Mouse (Mus musculus): ENCODE results near the gene Hfe. TPM values are rescaled to one million over a fixed set of nuclear protein-coding genes. Genes with fewer than 3 reads are reported as not detected.

The Hfe gene
- total and polyA plus RNA-seq, 3 experiments = 0.08 to 1.0 (median 0.39) TPM

DNA sequence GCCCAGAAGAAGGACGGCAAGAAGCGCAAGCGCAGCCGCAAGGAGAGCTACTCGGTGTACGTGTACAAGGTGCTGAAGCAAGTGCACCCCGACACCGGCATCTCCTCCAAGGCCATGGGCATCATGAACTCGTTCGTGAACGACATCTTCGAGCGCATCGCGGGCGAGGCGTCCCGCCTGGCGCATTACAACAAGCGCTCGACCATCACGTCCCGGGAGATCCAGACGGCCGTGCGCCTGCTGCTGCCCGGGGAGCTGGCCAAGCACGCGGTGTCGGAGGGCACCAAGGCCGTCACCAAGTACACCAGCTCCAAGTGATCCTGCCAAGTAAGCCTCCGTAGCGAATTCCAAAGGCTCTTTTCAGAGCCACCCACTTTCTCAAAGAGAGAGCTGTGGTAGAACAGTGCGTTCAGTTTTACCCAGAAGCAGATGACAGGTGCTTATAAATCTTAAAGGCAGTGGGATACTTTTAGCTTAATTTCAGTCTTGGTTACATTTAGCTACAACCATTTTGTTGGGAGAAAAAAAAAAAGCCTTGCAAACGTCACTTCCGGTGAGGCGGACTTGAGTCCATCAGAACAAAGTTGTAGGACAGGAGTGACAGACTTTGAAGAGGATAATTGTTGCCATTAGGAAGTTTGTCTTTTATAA, 26.2 kb downstream of the Hfe start (continued):
- TF ChIP-seq HCFC1 (IDR thresholded peaks at IDR 0.05; ENCODE audit: low read depth, low read length) = peak; percentile 56

- Histone ChIP-seq H3K9me3 (replicated peaks; ENCODE audit: low read length) (no peaks in the 10 kb centered on the region), H3K27ac (ENCODE audit: insufficient read depth, low read depth) (peak within 1 kb of the TSS; percentile 99), H3K27me3 (replicated peaks) (no peaks in the 10 kb centered on the region), H3K9ac (ENCODE audit: insufficient read depth, low read depth) (peak within 1 kb of the TSS; percentile 91), H3K4me2 (ENCODE audit: insufficient read depth, low read depth, poor library complexity, severe bottlenecking) (peak within 1 kb of the TSS; percentile 97), H3K36me3 (replicated peaks in 1 of 2; ENCODE audit: control insufficient read depth in 1 of 2, insufficient read depth in 1 of 2, low read length in 1 of 2) (no peaks in the 10 kb centered on the region), H3K79me2 (replicated peaks; ENCODE audit: control insufficient read depth, extremely low read depth, insufficient read depth, poor library complexity, severe bottlenecking) (no peaks in the 10 kb centered on the region), H3K4me3 (replicated peaks in 1 of 3; ENCODE audit: low read depth in 2 of 3, low read length in 2 of 3, poor library complexity in 1 of 3) (peak within 1 kb of the TSS; percentile 39 to 66 (median 47)), H3K4me1 (ENCODE audit: control insufficient read depth in 1 of 2, insufficient read depth in 2 of 2) (peaks cover 7 to 32% of the 10 kb centered on the region in 2 experiments; a peak in 3 of 4 replicates)
- in situ Hi-C loops (cut with MboI; ENCODE audit: low pct_ligation_motif_present, low pct_unique_long_range_greater_than_20kb, low sequenced_read_pairs) = loop anchor here (10.0 kb wide), 1 partner anchor 49 kb away; no protein-coding TSS in a partner anchor
- dilution Hi-C loops (cut with MboI; ENCODE audit: extremely low pct_ligation_motif_present, extremely low pct_unique_long_range_greater_than_20kb, low sequenced_read_pairs) = no loop called here
- DNase-seq (ENCODE audit: extremely low read depth) = peak; percentile 99
- TF ChIP-seq CHD2 (IDR thresholded peaks at IDR 0.05; ENCODE audit: low read length) (peak; percentile 98), TCF12 (IDR thresholded peaks at IDR 0.05; ENCODE audit: low read depth, low read length) (peak; percentile 99), USF1 (IDR thresholded peaks at IDR 0.05; ENCODE audit: low read depth, low read length) (no peak), RAD21 (IDR thresholded peaks at IDR 0.05; ENCODE audit: low read depth, low read length) (no peak), POLR2A (IDR thresholded peaks at IDR 0.05; ENCODE audit: low read depth, low read length) (peak; percentile 77), ZMIZ1 (IDR thresholded peaks at IDR 0.05; ENCODE audit: low read depth, low read length) (peak; percentile 98), ZKSCAN1 (IDR thresholded peaks at IDR 0.05; ENCODE audit: borderline replicate concordance, low read depth, low read length) (no peak), KAT2A (IDR thresholded peaks at IDR 0.05; ENCODE audit: insufficient replicate concordance, low read length) (no peak), CTCF (conservative IDR thresholded peaks at IDR 0.05 in 1 of 2, IDR thresholded peaks at IDR 0.05 in 1 of 2; ENCODE audit: low read depth in 2 of 2, low read length in 2 of 2) (no peak), JUND (conservative IDR thresholded peaks at IDR 0.05; ENCODE audit: low read depth, low read length) (peak; percentile 76; the same call in 1 of the 2 replicates), PAX5 (IDR thresholded peaks at IDR 0.05; ENCODE audit: low read length) (no peak), ELF1 (IDR thresholded peaks at IDR 0.05; ENCODE audit: low read depth, low read length) (peak; percentile 79), JUN (IDR thresholded peaks at IDR 0.05; ENCODE audit: insufficient read depth, low read depth, low read length) (no peak; the same call in 1 of the 2 replicates), BHLHE40 (IDR thresholded peaks at IDR 0.05; ENCODE audit: low read depth, low read length) (0 out of 2 replicates have a peak, but pooled peaks have one; percentile 18), HCFC1 (IDR thresholded peaks at IDR 0.05; ENCODE audit: low read depth, low read length) (peak; percentile 71), MAX (IDR thresholded peaks at IDR 0.05; ENCODE audit: low read length) (no peak), MAZ (IDR thresholded peaks at IDR 0.05; ENCODE audit: low read depth, low read length) (no peak), ZC3H11A (IDR thresholded peaks at IDR 0.05; ENCODE audit: low read depth, low read length) (no peak), TBP (conservative IDR thresholded peaks at IDR 0.05; ENCODE audit: low read depth, low read length) (peak; percentile 99), MEF2A (IDR thresholded peaks at IDR 0.05; ENCODE audit: borderline replicate concordance, low read depth, low read length) (peak; percentile 84), MXI1 (IDR thresholded peaks at IDR 0.05; ENCODE audit: low read depth, low read length) (peak; percentile 93), MAFK (IDR thresholded peaks at IDR 0.05; ENCODE audit: insufficient replicate concordance, low read length) (no peak), ETS1 (conservative IDR thresholded peaks at IDR 0.05; ENCODE audit: low read depth, low read length) (peak; percentile 52; the same call in 1 of the 2 replicates), POLR2AphosphoS2 (IDR thresholded peaks at IDR 0.05; ENCODE audit: low read depth, low read length) (no peak; the same call in 1 of the 2 replicates), IRF4 (IDR thresholded peaks at IDR 0.05; ENCODE audit: low read depth, low read length) (no peak), E2F4 (IDR thresholded peaks at IDR 0.05; ENCODE audit: insufficient replicate concordance, low read depth, low read length) (no peak), SIN3A (IDR thresholded peaks at IDR 0.05; ENCODE audit: low read length) (peak; percentile 90), NELFE (IDR thresholded peaks at IDR 0.05; ENCODE audit: low read depth, low read length) (peak; percentile 94), UBTF (IDR thresholded peaks at IDR 0.05; ENCODE audit: low read depth, low read length) (peak; percentile 73; the same call in 1 of the 2 replicates), MYC (IDR thresholded peaks at IDR 0.05; ENCODE audit: low read depth, low read length) (0 out of 2 replicates have a peak, but pooled peaks have one; percentile 37), NRF1 (IDR thresholded peaks at IDR 0.05; ENCODE audit: low read depth, low read length) (no peak), RCOR1 (conservative IDR thresholded peaks at IDR 0.05; ENCODE audit: low read depth, low read length) (0 out of 2 replicates have a peak, but pooled peaks have one; percentile 20), ZNF384 (IDR thresholded peaks at IDR 0.05; ENCODE audit: low read depth, low read length) (no peak), CHD1 (IDR thresholded peaks at IDR 0.05; ENCODE audit: low read depth, low read length) (0 out of 2 replicates have a peak, but pooled peaks have one; percentile 38), USF2 (conservative IDR thresholded peaks at IDR 0.05; ENCODE audit: low read depth, low read length) (no peak), SMC3 (IDR thresholded peaks at IDR 0.05; ENCODE audit: low read depth, low read length) (no peak)
Observed at GRCm38 (mm10) chr13:23683755-23684281, 26.8 kb downstream of the Hfe start, which contains the start of the genes Hist1h2ac and Hist1h2bc. Gene Hist1h2ac, minus strand, starts transcription at chr13:23683948. Gene Hist1h2bc, plus strand, starts transcription at chr13:23684199.

Data from CH12.LX (cell line).